Mouse (Mus musculus): ENCODE results near the gene Gm49388. TPM values are rescaled to one million over a fixed set of nuclear protein-coding genes. Genes with fewer than 3 reads are reported as not detected.

The Gm49388 gene
- polyA plus RNA-seq, 1 experiment from 2014 or later, result not detected

Other genes with a start within 250 kb of the Gm49388 start
- 4.7 and 7.7 TPM in 2 replicates for gene Tmem265, start 224.2 kb upstream of the Gm49388 start, polyA plus RNA-seq (2015; fragmentation: Nextera tagmentation; extraction: Ambion mirVana)
- 34.0 and 40.5 TPM in 2 replicates for gene Phkg2, start 212.3 kb upstream of the Gm49388 start, polyA plus RNA-seq (2015; fragmentation: Nextera tagmentation; extraction: Ambion mirVana)
- gene Ccdc189, start 197.0 kb upstream of the Gm49388 start, polyA plus RNA-seq (2015; fragmentation: Nextera tagmentation; extraction: Ambion mirVana), result 12.8 and 15.7 TPM in 2 replicates
- 46.9 and 49.0 TPM in 2 replicates for gene Rnf40, start 196.8 kb upstream of the Gm49388 start, polyA plus RNA-seq (2015; fragmentation: Nextera tagmentation; extraction: Ambion mirVana)
- 12.1 and 12.2 TPM in 2 replicates for gene Zfp629, start 169.8 kb upstream of the Gm49388 start, polyA plus RNA-seq (2015; fragmentation: Nextera tagmentation; extraction: Ambion mirVana)
- gene Bcl7c, start 76.7 kb upstream of the Gm49388 start, polyA plus RNA-seq (2015; fragmentation: Nextera tagmentation; extraction: Ambion mirVana), result 62.3 and 70.1 TPM in 2 replicates
- gene Ctf1, start 72.9 kb upstream of the Gm49388 start, polyA plus RNA-seq (2015; fragmentation: Nextera tagmentation; extraction: Ambion mirVana), result 12.1 and 12.8 TPM in 2 replicates
- 0.16 and 0.29 TPM in 2 replicates for gene Ctf2, start 53.4 kb upstream of the Gm49388 start, polyA plus RNA-seq (2015; fragmentation: Nextera tagmentation; extraction: Ambion mirVana)
- gene Fbxl19, start 41.1 kb upstream of the Gm49388 start, polyA plus RNA-seq (2015; fragmentation: Nextera tagmentation; extraction: Ambion mirVana), result 4.3 and 5.1 TPM in 2 replicates
- gene Orai3, start 15.8 kb upstream of the Gm49388 start, polyA plus RNA-seq (2015; fragmentation: Nextera tagmentation; extraction: Ambion mirVana), result 27.2 and 30.7 TPM in 2 replicates
- gene Setd1a, start 8.9 kb upstream of the Gm49388 start, polyA plus RNA-seq (2015; fragmentation: Nextera tagmentation; extraction: Ambion mirVana), result 23.3 and 24.7 TPM in 2 replicates
- 21.1 and 24.3 TPM in 2 replicates for gene Hsd3b7, start 15.0 kb downstream of the Gm49388 start, polyA plus RNA-seq (2015; fragmentation: Nextera tagmentation; extraction: Ambion mirVana)
- 42.1 and 43.2 TPM in 2 replicates for gene Stx4a, start 38.7 kb downstream of the Gm49388 start, polyA plus RNA-seq (2015; fragmentation: Nextera tagmentation; extraction: Ambion mirVana)
- gene Stx1b, start 38.9 kb downstream of the Gm49388 start, polyA plus RNA-seq (2015; fragmentation: Nextera tagmentation; extraction: Ambion mirVana), result 1.3 and 1.9 TPM in 2 replicates
- 11.0 and 11.3 TPM in 2 replicates for gene Zfp646, start 90.6 kb downstream of the Gm49388 start, polyA plus RNA-seq (2015; fragmentation: Nextera tagmentation; extraction: Ambion mirVana)
- 17.9 and 21.3 TPM in 2 replicates for gene Zfp668, start 91.2 kb downstream of the Gm49388 start, polyA plus RNA-seq (2015; fragmentation: Nextera tagmentation; extraction: Ambion mirVana)
- gene Prss53, start 105.4 kb downstream of the Gm49388 start, polyA plus RNA-seq (2015; fragmentation: Nextera tagmentation; extraction: Ambion mirVana), result 1.1 and 1.4 TPM in 2 replicates
- not detected in 2 replicates for gene Gm21974, start 109.8 kb downstream of the Gm49388 start, polyA plus RNA-seq (2015; fragmentation: Nextera tagmentation; extraction: Ambion mirVana)
- 150 and 156 TPM in 2 replicates for gene Vkorc1, start 110.0 kb downstream of the Gm49388 start, polyA plus RNA-seq (2015; fragmentation: Nextera tagmentation; extraction: Ambion mirVana)
- 134 and 142 TPM in 2 replicates for gene Bckdk, start 118.5 kb downstream of the Gm49388 start, polyA plus RNA-seq (2015; fragmentation: Nextera tagmentation; extraction: Ambion mirVana)
- 39.5 and 44.3 TPM in 2 replicates for gene Kat8, start 126.9 kb downstream of the Gm49388 start, polyA plus RNA-seq (2015; fragmentation: Nextera tagmentation; extraction: Ambion mirVana)
- gene Prss8, start 144.5 kb downstream of the Gm49388 start, polyA plus RNA-seq (2015; fragmentation: Nextera tagmentation; extraction: Ambion mirVana), result 80.0 and 84.5 TPM in 2 replicates
- 11.8 and 13.1 TPM in 2 replicates for gene Prss36, start 161.1 kb downstream of the Gm49388 start, polyA plus RNA-seq (2015; fragmentation: Nextera tagmentation; extraction: Ambion mirVana)
- 428 and 443 TPM in 2 replicates for gene Fus, start 181.8 kb downstream of the Gm49388 start, polyA plus RNA-seq (2015; fragmentation: Nextera tagmentation; extraction: Ambion mirVana)
- gene Pycard, start 208.3 kb downstream of the Gm49388 start, polyA plus RNA-seq (2015; fragmentation: Nextera tagmentation; extraction: Ambion mirVana), result 35.0 and 37.6 TPM in 2 replicates
- gene Trim72, start 218.3 kb downstream of the Gm49388 start, polyA plus RNA-seq (2015; fragmentation: Nextera tagmentation; extraction: Ambion mirVana), result 0.10 TPM in 1 of 2 replicates, not detected in the other